In genomic region chr11:121014896-121015300, GRCm38 (mm10) we compare ENCODE assay signal across 8 mouse cellular contexts. TPM values are rescaled to one million over a fixed set of nuclear protein-coding genes. Genes with fewer than 3 reads are reported as not detected.
DNase-seq lines count a peak whose midpoint lies in the region; ATAC-seq and TF ChIP-seq lines count a peak whose summit lies in the region.

No protein-coding gene starts in this region.

- 0 out of 2 replicates have a peak, but pooled peaks have one; percentile 31 for TF ChIP-seq POLR2A in cortical plate, adult 2 months (IDR thresholded peaks at IDR 0.05; ENCODE audit: extremely low read depth, insufficient read depth, low read length)
- no peak for TF ChIP-seq POLR2A in small intestine, adult 2 months (IDR thresholded peaks at IDR 0.05; ENCODE audit: low read depth, low read length)

- 27% methylated on average over 19 of the region's 19 CpGs for WGBS in heart, embryonic 13.5 days
- WGBS in small intestine, adult 2 months = 20% methylated on average over 19 of the region's 19 CpGs

- no peaks in the 10 kb centered on the region for H3K9me3 ChIP-seq in heart, embryonic 13.5 days

- H3K27ac ChIP-seq in cortical plate, adult 2 months (ENCODE audit: insufficient read depth, low read length) = no peak overlapping the region
- peak overlapping the region; percentile 26 for H3K27ac ChIP-seq in heart, embryonic 13.5 days (replicated peaks)
- H3K27ac ChIP-seq in small intestine, adult 2 months (ENCODE audit: insufficient read depth, low read depth, low read length) = no peak overlapping the region

- no peak for TF ChIP-seq CTCF in cortical plate, adult 2 months (IDR thresholded peaks at IDR 0.05; ENCODE audit: extremely low read depth, insufficient read depth, low read length)
- TF ChIP-seq CTCF in small intestine, adult 2 months (IDR thresholded peaks at IDR 0.05; ENCODE audit: extremely low read depth, insufficient read length, insufficient replicate concordance, low read depth, low read length) = no peak

- no peak for ATAC-seq in heart, embryonic 13.5 days (ENCODE audit: extremely low read depth, insufficient number of reproducible peaks, low FRiP score, low TSS enrichment)

- peak overlapping the region; percentile 20 for H3K9ac ChIP-seq in heart, embryonic 13.5 days

- 0 out of 2 replicates have a peak, but pooled peaks cover 2% of the 10 kb centered on the region for H3K27me3 ChIP-seq in heart, embryonic 13.5 days (replicated peaks)
- H3K27me3 ChIP-seq in small intestine, adult 2 months (ENCODE audit: control insufficient read depth, insufficient read depth, low read length) = no peaks in the 10 kb centered on the region

- peak overlapping the region; percentile 69 for H3K4me2 ChIP-seq in heart, embryonic 13.5 days

- DNase-seq in kidney, adult 18-20 months = peak; percentile 11
- no peak for DNase-seq in kidney, adult 11 months
- DNase-seq in kidney, postnatal 14 days = peak; percentile 42
- DNase-seq in lung, postnatal 36 days = peak; percentile 77
- no peak for DNase-seq in adrenal gland, adult 8-10 months

- peaks cover 2% of the 10 kb centered on the region; the same call in 1 of the 2 replicates for H3K4me1 ChIP-seq in cortical plate, adult 2 months (ENCODE audit: control insufficient read depth, insufficient read depth, low read length)
- H3K4me1 ChIP-seq in heart, embryonic 13.5 days = peaks cover 15% of the 10 kb centered on the region
- peaks cover 7% of the 10 kb centered on the region; the same call in 1 of the 2 replicates for H3K4me1 ChIP-seq in small intestine, adult 2 months (ENCODE audit: control insufficient read depth, insufficient read depth, insufficient read length, low read length)

- no peaks in the 10 kb centered on the region for H3K36me3 ChIP-seq in heart, embryonic 13.5 days
- H3K36me3 ChIP-seq in small intestine, adult 2 months (ENCODE audit: control insufficient read depth, insufficient read depth, low read length) = no peaks in the 10 kb centered on the region

- H3K4me3 ChIP-seq in cortical plate, adult 2 months (ENCODE audit: insufficient read depth, low read length) = peak overlapping the region; percentile 4
- peak overlapping the region; percentile 42 for H3K4me3 ChIP-seq in heart, embryonic 13.5 days
- H3K4me3 ChIP-seq in small intestine, adult 2 months (ENCODE audit: low read depth, low read length) = peak overlapping the region; percentile 57

RNA-seq across cellular contexts. Expression of gene Csnk1d, which starts 23.8 kb away (rescaled TPM):
- polyA plus RNA-seq in cortical plate, adult 2 months (2012; rRNA removed) = 108 and 110 TPM in 2 replicates
- 71.4 and 71.5 TPM in 2 replicates for polyA plus RNA-seq in heart, embryonic 13.5 days (2015; fragmentation: Nextera tagmentation; extraction: Ambion mirVana)
- 26.5 and 60.8 TPM in 2 replicates for polyA plus RNA-seq in small intestine, adult 2 months (2012; rRNA removed)
- total RNA-seq in adrenal gland, adult 8-10 months (2022) = 100 to 1,000 TPM; 117 to 145 (median 136) TPM

RNA-seq across cellular contexts. Expression of gene Cd7, which starts 24.3 kb away (rescaled TPM):
- 3.4 and 3.8 TPM in 2 replicates for polyA plus RNA-seq in cortical plate, adult 2 months (2012; rRNA removed)
- 0.22 and 0.29 TPM in 2 replicates for polyA plus RNA-seq in heart, embryonic 13.5 days (2015; fragmentation: Nextera tagmentation; extraction: Ambion mirVana)
- polyA plus RNA-seq in small intestine, adult 2 months (2012; rRNA removed) = 41.0 and 57.7 TPM in 2 replicates
- 1 to 10 TPM in 1 of 4 experiments, under 1 TPM in 3; 0.56 to 1.0 (median 0.74) TPM for total RNA-seq in adrenal gland, adult 8-10 months (2022)

RNA-seq across cellular contexts. Expression of gene Sectm1b, which starts 48.5 kb away (rescaled TPM):
- polyA plus RNA-seq in cortical plate, adult 2 months (2012; rRNA removed) = not detected in 2 replicates
- polyA plus RNA-seq in heart, embryonic 13.5 days (2015; fragmentation: Nextera tagmentation; extraction: Ambion mirVana) = not detected in 2 replicates
- polyA plus RNA-seq in small intestine, adult 2 months (2012; rRNA removed) = 152 and 325 TPM in 2 replicates
- total RNA-seq in adrenal gland, adult 8-10 months (2022) = not detected

Comparison
In these comparisons a context has a peak if more than half of its experiments do, and no peak if none do; other contexts are left out.
1. DNase-seq: peak in kidney, adult 18-20 months (single experiment), kidney, postnatal 14 days (single experiment) and lung, postnatal 36 days (single experiment); none in kidney, adult 11 months (single experiment) and adrenal gland, adult 8-10 months (single experiment).
2. H3K4me3 ChIP-seq: peak in every context shown above with its lines; median percentile 57 in small intestine, adult 2 months; 42 in heart, embryonic 13.5 days; 4 in cortical plate, adult 2 months.
3. RNA of gene Sectm1b, which starts 48.5 kb away (polyA plus RNA-seq): 152 to 325 TPM in small intestine, adult 2 months; not detected in cortical plate, adult 2 months and not detected in heart, embryonic 13.5 days; every median in the first group is over 100 times any median in the second.